Mouse (Mus musculus): Measurements from ENCODE around the gene Lrrc26. TPM values are rescaled to one million over a fixed set of nuclear protein-coding genes. Genes with fewer than 3 reads are reported as not detected.

Gene Lrrc26
- total RNA-seq, 1 experiment from 2014 or later, result not detected

DNA sequence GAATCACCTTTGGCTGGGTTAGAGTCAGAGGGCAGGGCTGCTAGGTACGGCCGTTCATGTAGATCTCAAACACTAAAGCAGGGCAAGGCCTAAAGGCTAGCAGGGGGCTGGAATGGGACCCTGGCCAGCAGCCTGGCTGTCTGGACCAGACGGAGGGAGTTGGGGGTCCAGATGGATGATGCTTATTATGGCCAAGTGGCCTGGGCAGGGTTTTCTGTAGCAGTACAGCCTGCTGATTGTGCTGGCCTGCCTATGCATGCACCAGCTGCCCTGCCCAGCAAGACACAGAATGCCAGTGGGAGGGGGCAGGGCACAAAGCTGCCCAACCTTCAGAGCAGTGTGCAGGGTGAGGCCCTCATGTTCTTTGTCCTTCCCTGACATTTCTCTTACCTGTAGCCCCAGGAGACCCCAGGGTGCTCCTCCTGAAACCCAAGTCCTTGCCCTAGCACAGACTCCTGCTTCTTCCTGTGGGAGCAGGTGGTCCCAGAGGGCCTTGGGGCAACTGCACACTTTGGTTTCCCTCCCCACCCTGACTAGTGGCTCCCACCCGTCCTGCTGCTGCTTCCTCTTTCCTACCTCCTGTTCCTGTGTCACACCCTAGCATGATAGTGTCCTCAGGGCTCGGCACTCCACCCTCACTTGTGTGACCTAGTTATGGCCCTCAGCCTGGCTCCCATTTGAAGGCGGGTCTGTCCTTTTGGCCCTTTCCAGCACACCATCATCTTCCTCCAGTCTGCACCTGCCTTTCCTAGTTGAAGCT, 23.6 kb upstream of the Lrrc26 start:
- peak; percentile 34; the same call in 1 of the 2 replicates for ATAC-seq (replicated peaks; ENCODE audit: low read depth, poor library complexity, severe bottlenecking)

GRCm38 (mm10) chr2:25266720-25267119, 23.0 kb upstream of the Lrrc26 start:
- ATAC-seq (replicated peaks; ENCODE audit: low read depth, poor library complexity, severe bottlenecking), result no peak

DNA sequence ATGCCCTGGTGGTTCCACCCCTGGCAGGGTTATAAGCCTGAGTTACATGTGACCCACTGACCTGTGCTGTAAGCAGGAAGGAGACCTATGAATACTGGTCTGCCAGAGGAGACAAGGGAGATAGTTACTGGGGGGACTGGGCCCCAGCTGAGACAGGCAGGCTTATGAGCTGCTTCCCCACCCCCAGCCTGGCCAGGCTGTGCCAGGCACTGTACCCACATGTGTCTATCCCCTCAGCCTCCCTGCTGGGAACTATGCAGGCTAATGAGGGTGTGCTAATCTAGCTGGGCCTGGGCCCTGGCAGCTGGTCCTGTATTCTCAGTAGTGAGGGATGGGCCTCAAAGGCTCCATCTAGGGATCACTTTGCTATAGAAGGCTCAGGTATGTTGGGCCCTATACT, 22.5 kb upstream of the Lrrc26 start:
- ATAC-seq (replicated peaks; ENCODE audit: low read depth, poor library complexity, severe bottlenecking), result no peak

DNA sequence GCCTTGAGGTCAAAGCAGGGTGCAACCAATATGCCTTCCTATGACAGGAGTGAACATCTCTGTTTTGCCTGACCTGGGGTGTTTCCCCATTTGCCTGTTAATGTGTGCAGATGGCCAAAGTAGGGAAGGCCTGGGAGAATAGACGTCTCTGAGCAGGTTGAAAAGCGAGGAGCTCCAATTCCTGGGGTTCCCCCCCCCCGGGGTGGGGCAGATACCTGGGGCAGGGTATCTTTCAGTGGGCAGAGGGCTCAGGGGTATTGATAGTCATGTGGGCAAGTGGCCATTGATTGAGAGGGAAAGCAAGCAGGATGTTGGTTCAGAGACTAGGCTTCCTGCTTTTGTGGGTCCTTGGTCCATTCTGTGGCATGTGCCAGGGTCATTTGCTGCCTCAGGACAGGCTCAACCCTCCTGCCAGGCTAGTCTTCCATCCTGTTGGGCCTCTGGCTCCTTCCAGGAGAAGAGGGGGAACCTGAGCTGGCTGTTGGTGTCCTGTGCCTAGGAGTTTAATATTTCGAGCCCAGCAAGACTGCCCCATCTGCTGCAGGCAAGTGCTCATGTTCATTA, 21.9 kb upstream of the Lrrc26 start:
- ATAC-seq (replicated peaks; ENCODE audit: low read depth, poor library complexity, severe bottlenecking), result no peak

DNA sequence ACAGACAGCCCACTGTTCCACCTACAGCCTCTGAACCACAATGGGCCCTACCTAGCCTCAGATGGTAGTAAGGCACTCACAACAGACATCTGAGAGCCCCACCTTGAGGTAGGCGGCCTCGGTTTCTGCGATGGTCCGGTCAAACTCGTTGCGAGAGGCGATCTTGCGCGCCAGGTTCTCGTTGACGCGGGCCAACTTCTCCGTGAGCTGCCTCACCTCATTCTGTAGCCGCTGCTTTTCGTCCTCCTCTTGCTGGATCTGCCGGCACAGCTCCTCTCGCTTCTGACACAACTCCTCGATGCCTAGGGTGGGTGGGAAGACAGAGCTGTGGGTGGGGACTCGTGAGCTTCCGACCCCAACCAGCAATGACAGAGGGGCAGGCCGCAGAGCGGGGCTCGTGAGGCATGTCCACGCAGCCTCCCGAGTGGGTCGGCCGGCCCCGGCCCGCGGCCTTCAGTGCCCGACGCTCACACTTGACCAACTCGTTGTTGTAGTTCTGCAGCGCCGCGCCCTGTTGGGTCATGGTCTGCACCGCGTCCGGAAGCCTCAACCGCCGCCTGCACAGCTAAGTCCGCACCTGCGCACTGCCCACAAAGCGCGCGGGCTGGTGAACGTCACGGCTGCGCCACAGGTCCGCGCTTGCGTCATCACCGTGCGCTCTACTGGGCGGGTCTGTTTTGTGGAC, 17.7 kb upstream of the Lrrc26 start, which contains the start of the genes Ssna1 and Anapc2:
Ssna1 (minus strand) TSS at position 612 of the 685 bp plus-strand sequence.
Anapc2 (plus strand) TSS at position 652 of the 685 bp plus-strand sequence.
- ATAC-seq (replicated peaks; ENCODE audit: low read depth, poor library complexity, severe bottlenecking), result peak; percentile 93

- no peak for ATAC-seq (replicated peaks; ENCODE audit: low read depth, poor library complexity, severe bottlenecking)
These were observed 17.2 kb upstream of the Lrrc26 start for GRCm38 (mm10) chr2:25272515-25272914.

DNA sequence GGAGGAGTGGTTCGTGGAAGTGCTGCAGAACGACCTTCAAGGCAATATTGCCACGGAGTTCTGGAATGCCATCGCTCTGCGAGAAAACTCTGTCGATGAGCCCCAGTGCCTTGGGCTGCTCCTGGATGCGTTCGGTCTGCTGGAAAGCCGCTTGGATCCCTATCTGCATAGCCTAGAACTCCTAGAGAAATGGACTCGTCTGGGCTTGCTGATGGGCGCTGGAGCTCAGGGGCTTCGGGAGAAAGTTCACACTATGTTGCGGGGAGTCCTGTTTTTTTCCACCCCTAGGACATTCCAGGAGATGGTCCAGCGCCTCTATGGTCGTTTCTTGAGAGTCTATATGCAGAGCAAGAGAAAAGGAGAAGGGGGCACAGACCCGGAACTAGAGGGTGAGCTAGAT, 16.7 kb upstream of the Lrrc26 start:
- no peak for ATAC-seq (replicated peaks; ENCODE audit: low read depth, poor library complexity, severe bottlenecking)

GRCm38 (mm10) chr2:25278928-25279882, 10.5 kb upstream of the Lrrc26 start:
- ATAC-seq (replicated peaks; ENCODE audit: low read depth, poor library complexity, severe bottlenecking), result peak; percentile 99

- no peak for ATAC-seq (replicated peaks; ENCODE audit: low read depth, poor library complexity, severe bottlenecking)
These were observed 4.2 kb upstream of the Lrrc26 start for GRCm38 (mm10) chr2:25285551-25285950.

DNA sequence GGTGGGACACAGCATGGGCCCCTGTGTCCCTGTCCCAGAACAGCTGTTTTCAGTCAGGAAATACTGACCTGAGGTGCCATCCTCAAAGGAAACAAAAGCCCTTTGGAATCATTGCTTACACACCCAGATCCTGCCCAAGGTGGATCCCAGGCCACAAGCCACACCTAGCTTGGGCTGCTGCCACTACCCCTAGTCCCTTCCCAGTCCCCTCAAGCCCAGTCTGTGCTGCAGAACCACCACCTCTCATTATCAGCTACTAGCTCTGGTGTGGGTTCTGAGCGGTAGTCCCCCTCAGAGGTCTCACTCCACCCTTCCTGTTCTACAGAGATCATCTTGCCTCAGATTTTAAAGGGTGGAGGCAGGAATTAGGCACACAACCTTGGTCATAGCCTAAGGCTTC, 3.4 kb upstream of the Lrrc26 start:
- peak; percentile 45 for ATAC-seq (replicated peaks; ENCODE audit: low read depth, poor library complexity, severe bottlenecking)

GRCm38 (mm10) chr2:25286837-25287636, 2.7 kb upstream of the Lrrc26 start:
- ATAC-seq (replicated peaks; ENCODE audit: low read depth, poor library complexity, severe bottlenecking), result peak; percentile 40

DNA sequence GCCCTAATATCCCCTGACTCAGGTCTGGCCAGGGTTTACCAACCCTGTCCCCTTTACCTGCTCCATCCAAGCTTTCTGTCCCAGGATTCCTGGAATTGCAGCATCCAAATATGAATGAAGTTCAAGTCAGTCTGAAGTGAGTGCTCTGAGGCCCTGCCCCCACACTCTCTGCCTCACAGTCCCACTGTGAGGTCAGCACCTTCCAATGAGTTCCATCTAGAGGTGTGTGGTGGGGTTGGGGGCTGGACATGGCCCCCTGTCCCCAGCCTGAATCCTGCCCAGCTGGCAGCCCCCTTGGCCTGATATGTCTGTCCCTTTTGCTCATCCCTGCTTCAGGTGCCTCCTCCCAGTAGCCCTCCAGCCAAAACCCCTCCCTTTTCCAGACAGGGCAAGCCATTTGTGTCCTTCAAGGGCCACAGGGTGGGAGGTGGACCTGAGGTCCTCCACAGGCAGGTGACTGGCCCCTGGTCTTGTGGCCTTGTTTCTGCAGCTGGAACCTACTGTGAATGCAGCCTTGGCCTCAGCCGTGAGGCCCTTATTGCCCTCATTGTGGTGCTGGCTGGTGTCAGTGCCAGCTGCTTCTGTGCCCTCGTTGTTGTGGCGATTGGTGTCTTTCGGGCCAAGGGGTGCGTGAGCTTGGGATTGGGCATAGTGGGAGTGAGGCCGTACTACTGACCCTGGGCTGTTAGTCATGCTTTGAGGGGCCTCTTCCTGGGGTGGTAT, 1.6 kb upstream of the Lrrc26 start, which contains the start of gene Tmem210:
Tmem210 (plus strand) TSS at position 219 of the 723 bp plus-strand sequence.
- ATAC-seq (replicated peaks; ENCODE audit: low read depth, poor library complexity, severe bottlenecking), result no peak

DNA sequence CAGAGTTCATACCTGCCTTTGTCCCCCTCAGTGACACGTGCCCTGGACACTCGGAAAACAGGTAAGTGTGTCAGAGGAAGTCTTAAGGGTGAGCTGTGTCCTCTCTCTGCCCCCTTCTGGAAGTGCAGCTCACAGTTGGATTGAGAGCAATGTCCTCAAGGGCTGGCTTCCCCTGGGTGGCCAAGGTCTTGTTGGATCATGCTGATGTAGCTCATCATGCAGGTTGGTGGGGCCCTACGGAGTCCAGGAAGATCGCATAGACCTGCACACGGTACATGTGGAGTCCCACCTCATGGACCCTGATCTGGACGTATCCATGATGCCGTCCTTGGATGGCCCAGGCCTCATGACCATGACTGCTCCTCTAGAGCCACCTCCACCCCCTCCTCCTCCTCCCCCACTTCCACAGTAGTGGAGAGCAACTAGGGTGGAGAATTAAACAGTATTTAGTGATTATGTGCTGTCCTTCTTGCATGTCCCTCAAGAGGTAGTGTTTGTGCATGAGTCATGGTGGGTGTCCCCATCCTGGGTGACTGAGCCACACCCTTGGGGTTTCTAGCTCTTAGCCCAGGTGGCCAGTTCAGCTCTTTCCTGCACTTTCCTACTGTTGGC, 875 bp upstream of the Lrrc26 start:
- ATAC-seq (replicated peaks; ENCODE audit: low read depth, poor library complexity, severe bottlenecking), result no peak

DNA sequence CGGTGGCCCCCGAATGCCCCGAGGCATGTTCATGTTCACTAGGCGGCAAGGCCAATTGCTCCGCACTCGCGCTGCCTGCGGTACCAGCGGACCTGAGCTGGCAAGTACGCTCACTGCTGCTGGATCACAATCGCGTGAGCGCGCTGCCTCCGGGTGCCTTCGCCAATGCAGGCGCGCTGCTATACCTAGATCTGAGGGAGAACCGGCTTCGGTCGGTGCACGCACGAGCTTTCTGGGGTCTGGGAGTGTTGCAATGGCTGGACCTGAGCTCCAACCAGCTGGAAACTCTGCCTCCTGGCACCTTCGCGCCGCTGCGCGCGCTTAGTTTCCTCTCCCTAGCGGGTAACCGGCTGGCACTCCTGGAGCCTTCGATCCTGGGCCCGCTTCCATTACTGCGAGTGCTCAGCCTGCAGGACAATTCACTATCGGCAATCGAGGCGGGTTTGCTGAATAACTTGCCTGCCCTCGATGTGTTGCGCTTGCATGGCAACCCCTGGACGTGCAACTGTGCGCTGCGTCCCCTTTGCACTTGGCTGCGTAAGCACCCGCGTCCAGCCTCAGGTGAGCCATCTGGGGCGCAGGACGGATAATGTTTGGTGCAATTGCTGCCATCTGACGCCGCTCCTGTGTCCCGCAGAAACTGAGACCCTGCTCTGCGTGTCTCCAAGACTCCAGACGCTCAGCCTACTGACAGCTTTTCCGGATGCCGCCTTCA, 543 bp downstream of the Lrrc26 start:
- ATAC-seq (replicated peaks; ENCODE audit: low read depth, poor library complexity, severe bottlenecking), result no peak

DNA sequence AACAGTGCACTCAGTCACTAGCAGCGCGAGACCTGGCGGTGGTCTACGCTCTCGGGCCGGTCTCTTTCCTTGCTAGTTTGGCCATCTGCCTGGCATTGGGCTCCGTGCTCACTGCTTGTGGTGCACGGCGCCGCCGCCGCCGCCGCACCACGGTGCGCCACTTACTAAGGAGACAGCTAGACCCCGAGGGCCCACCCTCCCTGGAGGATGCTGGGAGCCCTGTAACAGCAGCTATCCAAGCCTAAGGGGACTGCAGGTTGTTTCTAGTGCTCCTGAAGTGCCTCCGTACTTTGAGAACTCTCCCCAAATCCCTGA, 1.1 kb downstream of the Lrrc26 start:
- ATAC-seq (replicated peaks; ENCODE audit: low read depth, poor library complexity, severe bottlenecking), result no peak

- no peak for ATAC-seq (replicated peaks; ENCODE audit: low read depth, poor library complexity, severe bottlenecking)
These were observed 1.7 kb downstream of the Lrrc26 start for GRCm38 (mm10) chr2:25291184-25292053.

Data from common myeloid progenitor, adult 5-6 weeks (primary cell).